Mouse (Mus musculus) large intestine, adult 2 months (tissue): ENCODE results near the gene Slc24a4. TPM values are rescaled to one million over a fixed set of nuclear protein-coding genes. Genes with fewer than 3 reads are reported as not detected.
"Not testable (repeated sequence)": the region's sequence is repeated elsewhere in the genome, so short reads cannot be mapped to it uniquely, and the experiment has no call there.

ENCODE experiments used
- DNase-seq: peaks from one replicate; pipeline ENCODE4 v3.0.0-alpha.2; 2012; ENCODE audit warnings: low read depth, low spot score
- WGBS: fragments of 180-500 bp; shearing (Covaris S2); methylation state at CpG from one replicate; pipeline ENCODE4 v1.1.7; 2018; 5-methylcytosine and 5-hydroxymethylcytosine counted together
- polyA plus RNA-seq: library from polyadenylated mRNA; depleted of rRNA; stranded (reverse); fragments of >200 nt; gene quantifications from 2 replicates; pipeline ENCODE4 v1.2.3, GENCODE M21; 2012

The Slc24a4 gene
- polyA plus RNA-seq, 1 experiment, result 0.05 TPM

- 33% methylated on average over 6 of the region's 6 CpGs for WGBS
- peak; percentile 84 for DNase-seq
Measured at GRCm38 (mm10) chr12:102242076-102242722, 113.7 kb downstream of the Slc24a4 start.

DNA sequence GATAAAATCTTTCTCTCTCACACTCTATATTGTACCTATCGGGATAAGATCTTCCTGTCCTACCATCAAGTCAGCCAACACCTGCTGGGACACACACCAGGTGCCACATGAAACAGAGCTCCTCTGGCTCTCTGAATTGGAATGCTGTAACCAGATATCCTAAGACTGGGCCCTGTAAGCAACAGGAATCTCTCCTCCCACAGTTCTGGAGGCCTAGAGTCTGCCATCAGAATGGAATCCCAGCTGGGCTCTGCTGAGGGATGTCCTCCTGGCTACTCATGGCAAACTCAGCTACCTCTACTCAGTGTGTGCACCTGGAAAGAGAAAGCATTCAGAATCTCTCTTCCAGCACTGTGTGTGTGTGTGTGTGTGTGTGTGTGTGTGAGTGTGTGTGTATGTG, 115.4 kb downstream of the Slc24a4 start:
- DNase-seq, result no peak
- 74% methylated on average over 1 of the region's 1 CpGs for WGBS

GRCm38 (mm10) chr12:102246226-102246625, 117.7 kb downstream of the Slc24a4 start:
- no peak for DNase-seq
- WGBS, result 83% methylated on average over 5 of the region's 5 CpGs

DNA sequence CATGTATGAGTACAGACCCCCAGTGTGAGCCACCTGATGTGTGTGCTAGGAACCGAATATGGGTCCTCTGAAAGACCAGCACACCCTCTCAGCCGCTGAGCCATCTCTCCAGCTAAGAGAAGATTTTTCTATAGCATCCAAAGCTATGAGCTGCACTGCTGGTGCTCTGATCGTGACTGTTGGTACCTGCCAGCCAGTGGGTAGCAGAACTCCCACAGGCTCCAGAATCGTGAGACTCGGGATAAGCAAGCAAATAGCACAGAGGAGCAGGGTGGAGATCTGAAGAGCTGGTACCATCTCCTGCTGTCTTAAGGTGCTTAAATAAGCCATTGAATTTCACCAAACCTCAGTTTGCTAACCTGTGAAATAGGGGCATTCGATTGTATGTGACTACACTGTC, 119.6 kb downstream of the Slc24a4 start:
- 82% methylated on average over 6 of the region's 6 CpGs for WGBS

DNA sequence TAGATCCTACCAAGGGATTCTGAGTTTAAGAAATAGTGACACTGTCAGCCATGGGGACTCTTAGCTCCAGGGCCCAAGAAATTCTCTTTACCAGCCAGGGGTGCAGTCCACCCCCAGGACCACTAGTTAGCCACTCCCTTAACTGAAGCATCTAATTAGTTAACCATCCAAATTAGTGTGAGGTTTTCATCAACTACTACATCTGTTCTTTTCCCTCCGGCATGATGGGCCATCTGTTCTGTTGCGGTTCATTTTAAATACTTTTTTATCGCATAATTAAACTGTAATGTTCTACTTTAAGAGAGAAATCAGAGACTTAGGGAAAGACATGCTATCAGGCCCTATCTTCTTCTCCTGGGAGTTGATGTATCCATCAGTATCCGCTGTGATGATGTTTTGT, 121.8 kb downstream of the Slc24a4 start:
- 93% methylated on average over 4 of the region's 4 CpGs for WGBS
- DNase-seq, result no peak

More for the DNA sequence above, 119.6 kb downstream of the Slc24a4 start:
- DNase-seq, result no peak

- no peak for DNase-seq
- 63% methylated on average over 3 of the region's 3 CpGs for WGBS
Measured at GRCm38 (mm10) chr12:102251070-102251469, 122.5 kb downstream of the Slc24a4 start.

DNA sequence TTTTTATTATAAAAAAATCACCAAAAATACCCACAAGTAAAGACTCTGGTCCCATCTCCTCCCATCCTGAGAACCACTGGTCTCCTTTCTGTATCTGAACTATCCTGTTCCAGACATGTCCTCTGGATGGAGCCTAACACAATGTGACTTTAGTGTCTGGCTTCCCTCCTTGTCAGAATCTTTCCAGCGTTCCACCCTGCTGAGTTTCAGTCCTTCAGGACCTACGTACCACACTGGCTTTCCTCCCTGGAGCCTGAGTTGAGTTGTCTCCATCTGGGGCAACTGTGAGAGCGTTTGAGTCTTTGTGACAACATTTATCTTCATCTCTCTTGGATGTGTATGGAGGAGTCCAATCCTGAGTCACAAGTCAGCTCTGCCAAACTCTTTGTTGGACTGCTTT, 123.5 kb downstream of the Slc24a4 start:
- WGBS, result 55% methylated on average over 3 of the region's 3 CpGs
- DNase-seq, result no peak

DNA sequence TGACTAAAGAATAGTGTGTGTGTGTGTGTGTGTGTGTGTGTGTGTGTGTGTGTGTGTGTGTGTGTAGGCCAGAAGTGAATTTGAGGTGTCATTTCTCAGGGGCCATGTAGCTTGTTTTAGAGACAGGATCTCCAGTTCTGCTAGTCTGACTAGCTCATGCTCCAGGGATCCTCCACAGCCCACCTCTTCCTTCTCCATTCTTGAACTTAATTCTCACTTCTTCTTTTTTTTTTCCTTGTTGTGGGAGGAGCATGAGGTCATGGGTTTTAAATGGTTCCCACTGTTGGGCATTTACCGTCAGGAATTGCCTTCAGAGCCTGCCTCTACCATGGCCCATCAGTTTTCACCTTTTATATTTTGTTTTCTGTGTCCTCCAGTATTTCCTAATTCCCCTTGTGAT, 124.0 kb downstream of the Slc24a4 start:
- WGBS, result 67% methylated on average over 1 of the region's 1 CpGs
- DNase-seq, result no peak

GRCm38 (mm10) chr12:102255012-102255411, 126.5 kb downstream of the Slc24a4 start:
- DNase-seq, result no peak

- 80% methylated on average over 3 of the region's 3 CpGs for WGBS
- DNase-seq, result no peak
Measured at GRCm38 (mm10) chr12:102258522-102259112, 130.1 kb downstream of the Slc24a4 start.

- no peak for DNase-seq
Measured at GRCm38 (mm10) chr12:102261933-102262396, 133.4 kb downstream of the Slc24a4 start.

GRCm38 (mm10) chr12:102262809-102263208, 134.3 kb downstream of the Slc24a4 start:
- DNase-seq, result no peak
- 72% methylated on average over 2 of the region's 2 CpGs for WGBS

More at GRCm38 (mm10) chr12:102261933-102262396, 133.4 kb downstream of the Slc24a4 start:
- 21% methylated on average over 8 of the region's 8 CpGs for WGBS

- no peak for DNase-seq
Measured at GRCm38 (mm10) chr12:102263249-102263648, 134.7 kb downstream of the Slc24a4 start.

GRCm38 (mm10) chr12:102266433-102266832, 137.9 kb downstream of the Slc24a4 start:
- 83% methylated on average over 8 of the region's 8 CpGs for WGBS
- DNase-seq, result no peak

- WGBS, result 65% methylated on average over 2 of the region's 2 CpGs
- DNase-seq, result no peak
Measured at GRCm38 (mm10) chr12:102269144-102269543, 140.6 kb downstream of the Slc24a4 start.

DNA sequence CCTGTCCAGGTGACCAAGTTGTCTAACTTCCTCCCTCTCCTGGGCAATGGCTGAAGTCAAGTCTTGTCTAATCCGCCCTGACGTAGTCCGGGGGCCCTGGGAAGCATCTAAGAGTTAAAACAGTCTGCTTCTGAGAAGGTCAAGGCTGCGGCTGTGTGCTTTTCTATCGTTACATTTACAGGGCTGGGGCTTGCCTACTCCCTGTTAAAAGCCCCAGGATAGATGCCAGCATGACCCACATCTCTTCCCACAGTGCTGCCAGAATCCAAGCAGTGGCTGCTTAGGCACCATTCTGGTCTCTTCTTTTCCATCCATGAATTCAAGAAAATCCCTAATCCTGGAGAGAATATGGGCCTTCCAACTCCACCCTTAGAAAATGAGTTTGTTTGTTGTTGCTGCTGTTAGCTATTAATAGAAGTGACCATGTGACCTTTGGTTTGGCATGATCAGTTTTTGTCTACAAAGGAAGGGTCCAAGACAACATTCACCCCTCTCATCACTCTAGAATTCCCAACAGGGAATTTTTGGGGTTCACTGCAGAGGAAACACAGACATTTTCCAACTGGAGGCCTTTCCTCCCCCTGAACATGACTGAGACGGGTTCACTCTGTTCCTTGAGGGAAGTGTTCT, 142.4 kb downstream of the Slc24a4 start:
- WGBS, result 59% methylated on average over 6 of the region's 6 CpGs
- DNase-seq, result no peak

DNA sequence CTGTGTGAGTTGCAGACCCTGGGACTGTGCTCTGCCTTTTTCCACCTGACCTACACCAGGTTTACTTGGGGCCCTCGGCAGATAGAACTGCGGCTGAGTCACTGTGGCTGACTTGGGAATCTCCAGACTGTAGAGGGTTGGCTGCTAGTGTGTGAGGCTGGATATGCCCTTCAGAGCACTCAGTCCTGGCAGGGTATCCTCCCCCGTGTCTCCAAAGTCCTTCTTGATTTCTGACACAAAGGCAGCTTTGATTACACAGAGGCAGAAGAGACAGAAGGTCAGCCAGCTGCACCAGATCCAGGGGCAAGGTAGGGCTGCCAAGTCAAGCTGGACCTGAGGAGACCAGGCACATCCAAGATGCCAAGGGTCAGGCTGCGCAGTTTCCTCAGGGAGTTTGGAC, 142.9 kb downstream of the Slc24a4 start:
- 54% methylated on average over 4 of the region's 4 CpGs for WGBS
- DNase-seq, result no peak

DNA sequence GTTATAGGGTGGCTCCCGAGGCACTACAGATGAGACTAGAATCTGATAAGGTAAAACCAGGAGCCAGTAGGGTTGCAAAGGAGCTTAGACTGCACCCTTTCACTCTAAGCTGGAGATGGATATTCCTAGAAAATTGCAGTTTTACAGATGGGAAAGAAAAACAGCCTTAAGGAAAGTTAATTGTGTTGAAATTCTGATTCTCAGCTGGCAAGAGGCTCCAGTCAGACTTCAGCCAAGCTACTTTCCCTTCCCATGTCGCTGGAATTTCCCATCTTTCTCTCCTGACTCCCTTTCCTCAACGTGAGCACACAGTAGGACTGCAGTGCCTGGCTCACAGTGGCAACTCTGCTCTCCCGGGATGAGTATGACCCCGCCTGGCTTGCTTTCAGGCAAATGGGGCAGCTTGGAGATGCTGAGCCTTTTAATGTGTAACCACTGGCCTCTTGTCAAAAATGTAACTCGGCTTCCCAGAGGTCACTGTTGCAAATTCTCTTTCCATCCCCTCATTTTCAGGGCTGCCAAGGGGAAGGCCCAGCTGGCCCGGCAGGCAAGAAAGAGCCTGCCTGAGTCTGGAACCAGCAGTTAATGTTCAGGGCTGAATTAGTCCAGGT, 147.4 kb downstream of the Slc24a4 start:
- WGBS, result 27% methylated on average over 7 of the region's 7 CpGs
- DNase-seq, result no peak

GRCm38 (mm10) chr12:102280290-102280689, 151.8 kb downstream of the Slc24a4 start:
- 79% methylated on average over 4 of the region's 4 CpGs for WGBS
- DNase-seq, result not testable (repeated sequence)

DNA sequence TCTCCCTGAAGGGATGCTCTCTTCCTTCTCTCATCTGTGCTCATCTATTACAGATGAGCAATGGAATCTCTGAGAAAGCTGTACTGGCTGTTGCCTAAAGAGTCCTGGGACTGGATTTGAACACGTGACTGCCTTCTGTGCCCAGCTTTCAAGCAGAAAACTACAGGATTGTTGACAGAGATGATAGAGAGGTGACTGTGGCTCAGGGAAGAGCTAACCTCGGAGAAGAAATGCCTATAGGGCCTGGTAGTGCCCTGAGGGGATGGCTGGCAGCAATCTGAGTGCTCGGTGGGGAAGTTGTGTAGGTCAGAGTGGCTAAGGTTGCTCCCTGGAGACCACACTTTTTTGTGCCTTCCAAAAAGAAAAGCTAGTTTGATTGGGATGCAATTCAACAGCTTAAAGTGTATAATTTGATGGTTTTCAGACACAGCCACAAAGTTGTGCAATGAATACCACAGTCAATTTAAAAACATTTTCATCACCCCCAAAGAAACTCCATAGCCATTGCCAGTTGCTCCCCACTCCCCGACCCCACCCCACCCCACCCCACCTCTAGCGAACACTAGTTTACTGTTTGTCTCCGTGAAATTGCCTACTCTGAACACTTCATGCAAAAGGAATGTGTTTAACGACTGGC, 152.5 kb downstream of the Slc24a4 start:
- DNase-seq, result no peak
- 43% methylated on average over 7 of the region's 7 CpGs for WGBS
